Mouse (Mus musculus) midbrain, embryonic 13.5 days (tissue): ENCODE measurements around the gene Foxa3. TPM values are rescaled to one million over a fixed set of nuclear protein-coding genes. Genes with fewer than 3 reads are reported as not detected.

Experiments used
- ATAC-seq: fragments of 200-750 bp; cut with Nextera tagmentation; 2 replicates; pipeline ENCODE4 v1.8.0; 2017; ENCODE audit warnings: mild to moderate bottlenecking, moderate TSS enrichment, moderate library complexity
- H3K27ac ChIP-seq: fragments of 300-500 bp; sonication (generic); 2 replicates; pipeline ENCODE4 v1.5.1; 2015; ENCODE audit warnings: inconsistent platforms, mild to moderate bottlenecking, moderate library complexity
- H3K27me3 ChIP-seq: fragments of 300-500 bp; sonication (generic); 2 replicates; pipeline ENCODE4 v1.6.1; 2015; ENCODE audit warnings: mild to moderate bottlenecking, inconsistent platforms
- H3K36me3 ChIP-seq: fragments of 300-500 bp; sonication (generic); 2 replicates; pipeline ENCODE4 v1.6.1; 2015; ENCODE audit warnings: mild to moderate bottlenecking, inconsistent platforms
- H3K4me1 ChIP-seq: fragments of 300-500 bp; sonication (generic); replicated peaks from 2 replicates; pipeline ENCODE4 v1.6.1; 2015; ENCODE audit warnings: inconsistent platforms
- H3K4me2 ChIP-seq: fragments of 300-500 bp; sonication (generic); replicated peaks from 2 replicates; pipeline ENCODE4 v1.6.1; 2015; ENCODE audit warnings: moderate library complexity, mild to moderate bottlenecking, inconsistent platforms
- H3K4me3 ChIP-seq: fragments of 300-500 bp; sonication (generic); replicated peaks from 2 replicates; pipeline ENCODE4 v1.5.1; 2015; ENCODE audit warnings: mild to moderate bottlenecking, inconsistent platforms
- H3K9ac ChIP-seq: fragments of 300-500 bp; sonication (generic); replicated peaks from 2 replicates; pipeline ENCODE4 v1.6.1; 2015; ENCODE audit warnings: mild to moderate bottlenecking, inconsistent platforms
- H3K9me3 ChIP-seq: fragments of 300-500 bp; sonication (generic); 2 replicates; pipeline ENCODE4 v1.6.1; 2016; ENCODE audit warnings: mild to moderate bottlenecking, inconsistent platforms
- WGBS: fragments of 180-500 bp; shearing (Covaris S2); methylation state at CpG from one replicate; pipeline ENCODE4 v1.1.7; 2015; 5-methylcytosine and 5-hydroxymethylcytosine counted together
- polyA plus RNA-seq: library from polyadenylated mRNA; unstranded; fragments of >200 nt; fragmentation: Nextera tagmentation; extraction: Ambion mirVana; gene quantifications from 2 replicates; pipeline ENCODE4 v1.2.1, GENCODE M21; 2015

The Foxa3 gene
- polyA plus RNA-seq, 1 experiment from 2014 or later, result not detected

DNA sequence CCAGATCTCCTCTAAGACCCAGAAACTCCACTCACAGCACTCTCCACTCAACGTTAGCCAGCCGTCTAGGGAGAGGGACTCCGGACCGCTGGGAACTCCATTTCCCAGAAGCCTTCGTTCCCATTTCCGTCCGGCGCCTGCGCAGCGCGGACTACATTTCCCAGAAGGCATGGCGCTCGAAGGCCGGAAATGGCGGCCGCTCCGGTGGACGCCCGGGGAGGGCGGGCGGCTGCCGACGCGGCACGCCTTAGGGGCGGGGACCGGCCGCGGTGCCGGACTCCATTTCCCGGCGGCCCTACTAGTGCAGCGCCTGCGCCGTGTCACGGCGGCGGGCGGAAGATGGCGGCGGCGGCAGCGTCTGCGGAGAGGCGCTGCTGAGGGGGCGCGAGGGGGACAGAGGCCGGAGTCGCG is 763 bp upstream of the Foxa3 start, which contains the start of gene Sympk:
Sympk (plus strand) TSS at position 282 of the 411 bp plus-strand sequence.
- ATAC-seq, result peak; percentile 97
- Histone ChIP-seq H3K27ac (peak within 1 kb of the TSS; percentile 56), H3K9me3 (no peaks in the 10 kb centered on the region), H3K9ac (peak within 1 kb of the TSS; percentile 92), H3K27me3 (peaks cover 40% of the 10 kb centered on the region), H3K4me1 (peaks cover 22% of the 10 kb centered on the region), H3K4me3 (peak within 1 kb of the TSS; percentile 95), H3K4me2 (peak within 1 kb of the TSS; percentile 93), H3K36me3 (peaks cover 6% of the 10 kb centered on the region)
- WGBS, result 0% methylated on average over 40 of the region's 50 CpGs

DNA sequence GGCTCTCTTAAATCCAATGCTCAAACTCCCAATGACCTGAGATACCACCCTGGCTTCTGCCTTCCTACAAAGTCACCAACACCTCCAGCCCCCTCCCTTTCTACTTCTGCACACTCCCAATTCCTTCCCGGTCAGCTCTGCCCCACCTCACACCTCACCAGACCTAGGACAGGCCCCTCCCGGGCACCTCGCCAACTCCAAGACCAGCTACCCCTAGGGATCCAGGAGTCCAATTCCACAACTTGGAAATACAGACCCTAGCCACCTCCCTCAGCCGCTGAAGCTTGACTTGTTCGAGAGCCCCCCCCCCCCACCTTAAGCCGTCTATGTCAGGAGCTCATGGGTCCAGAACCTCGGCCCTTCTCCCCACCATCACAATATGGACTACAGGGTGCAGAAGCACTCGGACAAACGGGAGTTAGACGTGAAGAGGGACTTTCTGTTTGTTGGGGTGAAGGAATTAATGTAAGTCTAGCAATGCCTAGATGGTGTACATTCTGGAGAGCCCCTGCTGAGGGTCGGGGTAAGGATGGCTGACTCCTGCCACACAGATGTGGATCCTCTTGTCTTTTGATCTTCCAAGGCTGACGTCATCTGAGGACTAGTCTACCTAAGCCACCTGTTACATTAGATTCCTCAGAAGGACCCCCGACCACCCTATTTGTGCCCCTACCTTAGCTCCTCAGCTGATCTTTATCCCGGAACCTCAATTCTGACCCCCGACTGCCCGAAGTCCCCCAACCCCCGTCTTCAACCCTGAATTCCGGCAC is 964 bp downstream of the Foxa3 start:
- no peak overlapping the region for H3K4me2 ChIP-seq
- H3K36me3 ChIP-seq, result no peaks in the 10 kb centered on the region
- no peak overlapping the region for H3K9ac ChIP-seq
- H3K4me3 ChIP-seq, result no peak overlapping the region
- no peak overlapping the region for H3K27ac ChIP-seq
- ATAC-seq, result no peak
- 65% methylated on average over 18 of the region's 18 CpGs for WGBS
- peaks cover 40% of the 10 kb centered on the region for H3K27me3 ChIP-seq
- H3K9me3 ChIP-seq, result no peaks in the 10 kb centered on the region
- H3K4me1 ChIP-seq, result peaks cover 19% of the 10 kb centered on the region

DNA sequence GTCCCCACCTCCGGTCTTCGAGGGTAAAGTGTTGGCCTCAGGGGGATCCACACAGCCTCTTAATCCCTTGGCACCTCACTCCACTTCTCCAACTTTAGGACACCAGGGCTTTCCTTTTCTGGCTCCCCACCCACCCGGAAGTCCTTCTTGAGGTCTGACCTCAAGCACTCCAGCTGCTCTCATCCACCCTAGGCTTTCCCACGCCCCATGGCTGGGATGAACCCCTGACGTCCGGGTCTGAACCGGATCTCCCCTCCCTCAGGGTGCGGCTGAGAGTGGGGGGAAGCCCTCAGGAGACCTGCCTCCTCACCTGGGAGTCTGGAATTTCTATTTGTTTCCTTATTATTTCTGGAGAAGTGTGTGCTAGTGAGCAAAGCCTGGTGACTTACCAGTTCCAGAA is 2.3 kb downstream of the Foxa3 start:
- peaks cover 14% of the 10 kb centered on the region for H3K4me1 ChIP-seq
- H3K36me3 ChIP-seq, result no peaks in the 10 kb centered on the region
- peaks cover 40% of the 10 kb centered on the region for H3K27me3 ChIP-seq
- no peak for ATAC-seq
- H3K4me2 ChIP-seq, result no peak overlapping the region
- H3K4me3 ChIP-seq, result no peak overlapping the region
- 28% methylated on average over 8 of the region's 8 CpGs for WGBS
- H3K9me3 ChIP-seq, result no peaks in the 10 kb centered on the region
- no peak overlapping the region for H3K9ac ChIP-seq
- H3K27ac ChIP-seq, result no peak overlapping the region

DNA sequence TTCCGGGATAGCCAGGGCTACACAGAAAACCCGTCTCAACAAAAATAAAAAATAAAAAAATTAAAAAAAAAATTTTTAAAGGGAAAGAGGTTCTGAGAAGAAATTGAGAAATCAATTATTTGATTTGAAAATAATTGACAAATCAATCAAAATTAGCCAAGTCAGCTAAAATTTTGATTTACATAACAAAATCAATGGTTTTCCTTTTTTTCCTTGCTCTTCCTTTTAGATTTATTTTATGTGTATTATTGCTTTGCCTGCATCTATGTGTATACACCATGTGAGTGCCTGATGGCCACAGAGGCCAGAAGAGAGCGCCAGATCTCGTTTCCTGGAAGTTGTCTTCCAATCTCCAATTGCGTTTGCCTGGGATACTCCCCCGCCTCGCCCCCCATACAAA is 5.4 kb downstream of the Foxa3 start:
- no peak overlapping the region for H3K27ac ChIP-seq
- no peak overlapping the region for H3K4me3 ChIP-seq
- no peaks in the 10 kb centered on the region for H3K9me3 ChIP-seq
- H3K27me3 ChIP-seq, result peaks cover 30% of the 10 kb centered on the region
- no peak for ATAC-seq
- H3K36me3 ChIP-seq, result no peaks in the 10 kb centered on the region
- no peak overlapping the region for H3K4me2 ChIP-seq
- no peaks in the 10 kb centered on the region for H3K4me1 ChIP-seq
- no peak overlapping the region for H3K9ac ChIP-seq
- 92% methylated on average over 7 of the region's 7 CpGs for WGBS

DNA sequence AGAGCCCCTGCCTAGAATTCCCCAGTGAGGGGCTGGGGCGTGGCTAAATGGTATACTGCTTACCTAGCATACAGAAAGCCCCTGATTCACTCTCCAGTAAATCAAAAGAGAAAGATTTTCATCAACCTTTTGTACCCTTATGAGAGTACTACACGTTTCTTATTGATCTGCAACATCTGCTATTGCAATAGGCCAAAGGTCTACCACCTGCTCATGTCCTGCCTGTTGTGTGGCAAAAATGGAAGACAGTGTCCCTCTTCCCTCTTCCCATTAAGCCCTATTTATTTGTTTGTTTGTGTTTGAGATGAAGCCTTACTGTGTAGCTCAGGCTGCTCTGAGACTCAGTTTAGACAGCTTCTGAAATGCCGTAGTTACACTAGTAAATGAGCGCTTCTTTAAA is 7.3 kb downstream of the Foxa3 start:
- H3K27me3 ChIP-seq, result peaks cover 12% of the 10 kb centered on the region
- H3K4me2 ChIP-seq, result no peak overlapping the region
- no peaks in the 10 kb centered on the region for H3K9me3 ChIP-seq
- H3K9ac ChIP-seq, result no peak overlapping the region
- H3K4me3 ChIP-seq, result no peak overlapping the region
- 89% methylated on average over 4 of the region's 4 CpGs for WGBS
- no peak overlapping the region for H3K27ac ChIP-seq
- ATAC-seq, result no peak
- H3K4me1 ChIP-seq, result peaks cover 11% of the 10 kb centered on the region
- no peaks in the 10 kb centered on the region for H3K36me3 ChIP-seq

DNA sequence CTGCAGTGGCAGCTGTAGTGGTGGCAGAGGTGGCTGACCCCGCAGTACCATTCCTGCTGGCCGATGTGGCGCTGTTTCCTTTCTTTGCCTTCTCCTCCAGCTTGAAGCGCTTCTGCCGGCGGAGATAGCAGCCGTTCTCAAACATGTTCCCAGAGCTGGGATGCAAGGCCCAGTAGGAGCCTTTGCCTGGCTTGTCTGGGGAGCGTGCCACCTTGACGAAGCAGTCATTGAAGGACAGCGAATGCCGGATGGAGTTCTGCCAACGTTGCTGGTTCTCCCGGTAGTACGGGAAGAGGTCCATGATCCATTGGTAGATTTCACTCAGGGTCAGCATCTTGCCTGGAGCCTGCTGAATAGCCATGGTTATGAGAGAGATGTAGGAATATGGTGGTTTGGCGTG is 8.9 kb downstream of the Foxa3 start:
- Histone ChIP-seq H3K4me1 (peaks cover 11% of the 10 kb centered on the region), H3K27ac (no peak overlapping the region), H3K36me3 (no peaks in the 10 kb centered on the region), H3K27me3 (no peaks in the 10 kb centered on the region), H3K4me3 (no peak overlapping the region), H3K9ac (no peak overlapping the region), H3K9me3 (no peaks in the 10 kb centered on the region), H3K4me2 (no peak overlapping the region)
- no peak for ATAC-seq
- 60% methylated on average over 15 of the region's 15 CpGs for WGBS

DNA sequence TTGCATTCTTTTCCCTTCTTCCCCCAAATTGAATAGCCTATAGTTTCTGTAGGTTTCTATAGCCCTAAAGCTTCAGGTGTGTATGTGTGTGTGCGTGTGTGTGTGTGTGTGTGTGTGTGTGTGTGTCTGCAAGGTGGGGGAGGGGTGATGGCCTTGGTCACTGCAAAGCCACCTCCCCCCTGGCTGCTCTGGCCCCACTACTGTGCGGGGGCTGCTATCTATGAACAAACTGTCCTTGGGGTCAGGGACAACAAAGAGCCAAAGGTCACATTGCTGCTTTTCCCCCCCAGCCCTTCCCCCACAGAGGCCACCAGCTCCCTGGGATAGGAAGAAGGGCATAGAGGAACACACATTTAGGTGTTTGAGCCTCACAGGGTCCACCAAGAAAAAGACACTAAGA is 10.5 kb downstream of the Foxa3 start:
- no peak for ATAC-seq
- H3K4me1 ChIP-seq, result peaks cover 13% of the 10 kb centered on the region
- H3K9ac ChIP-seq, result no peak overlapping the region
- no peak overlapping the region for H3K4me2 ChIP-seq
- H3K27me3 ChIP-seq, result no peaks in the 10 kb centered on the region
- no peaks in the 10 kb centered on the region for H3K9me3 ChIP-seq
- 55% methylated on average over 2 of the region's 2 CpGs for WGBS
- H3K4me3 ChIP-seq, result no peak overlapping the region
- no peak overlapping the region for H3K27ac ChIP-seq
- no peaks in the 10 kb centered on the region for H3K36me3 ChIP-seq

DNA sequence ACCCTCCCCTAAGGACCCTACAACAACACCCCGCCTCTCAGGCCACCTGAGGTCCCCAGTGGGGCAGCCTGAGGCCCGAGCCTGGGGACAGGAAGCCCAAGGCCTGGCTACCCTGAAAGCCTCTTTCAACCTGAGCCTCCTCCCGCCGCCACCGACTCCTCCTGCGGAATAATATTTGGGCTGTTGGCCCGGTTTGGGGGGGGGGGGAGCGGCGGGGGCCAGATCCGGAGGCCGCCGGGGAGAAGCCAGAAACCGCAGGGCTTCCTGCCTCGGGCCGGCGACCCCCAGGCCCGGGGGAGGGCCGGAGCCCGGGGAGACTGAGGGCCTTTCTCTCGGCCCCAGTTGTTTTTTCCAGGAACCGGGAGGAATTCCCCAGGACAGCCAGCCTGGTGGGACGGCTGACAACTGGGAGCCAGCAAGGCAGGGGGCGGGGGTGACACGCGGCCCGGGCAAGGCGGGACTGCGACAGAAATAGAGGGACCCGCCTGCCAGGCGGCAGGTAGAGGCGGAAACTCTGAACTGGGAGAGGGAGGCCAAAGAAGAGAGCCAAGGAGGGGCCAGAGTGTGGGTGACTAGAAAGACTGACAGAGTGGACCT is 11.2 kb downstream of the Foxa3 start:
- Histone ChIP-seq H3K9me3 (no peaks in the 10 kb centered on the region), H3K36me3 (peaks cover 3% of the 10 kb centered on the region), H3K4me2 (peak overlapping the region; percentile 52), H3K27me3 (no peaks in the 10 kb centered on the region), H3K27ac (no peak overlapping the region), H3K4me1 (peaks cover 20% of the 10 kb centered on the region), H3K9ac (peak overlapping the region; percentile 58), H3K4me3 (peak overlapping the region; percentile 28)
- ATAC-seq, result 0 out of 2 replicates have a peak, but pooled peaks have one; percentile 19
- 4% methylated on average over 27 of the region's 31 CpGs for WGBS

DNA sequence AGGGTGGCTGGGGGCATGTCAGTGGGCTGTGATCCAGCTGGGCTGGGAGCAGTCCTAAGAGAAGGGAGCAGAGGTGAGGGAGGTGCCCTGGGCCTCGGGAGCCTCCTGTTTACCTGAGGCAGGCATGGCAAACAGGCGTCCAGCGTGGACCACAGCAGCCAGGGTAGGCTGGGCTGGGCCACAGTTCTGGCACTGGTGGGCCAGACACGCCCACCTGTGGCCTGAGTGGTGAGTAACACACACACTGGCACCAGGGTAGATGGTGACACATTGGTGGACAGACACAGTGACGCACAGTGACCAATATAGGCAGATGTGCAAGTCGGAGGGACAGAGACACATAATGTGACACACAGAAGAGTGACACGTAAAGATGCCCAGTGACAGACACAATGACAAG is 12.8 kb downstream of the Foxa3 start:
- H3K4me3 ChIP-seq, result no peak overlapping the region
- H3K27ac ChIP-seq, result no peak overlapping the region
- no peak overlapping the region for H3K9ac ChIP-seq
- 81% methylated on average over 7 of the region's 7 CpGs for WGBS
- ATAC-seq, result no peak
- H3K27me3 ChIP-seq, result no peaks in the 10 kb centered on the region
- no peak overlapping the region for H3K4me2 ChIP-seq
- H3K36me3 ChIP-seq, result peaks cover 15% of the 10 kb centered on the region
- H3K4me1 ChIP-seq, result peaks cover 34% of the 10 kb centered on the region
- no peaks in the 10 kb centered on the region for H3K9me3 ChIP-seq

DNA sequence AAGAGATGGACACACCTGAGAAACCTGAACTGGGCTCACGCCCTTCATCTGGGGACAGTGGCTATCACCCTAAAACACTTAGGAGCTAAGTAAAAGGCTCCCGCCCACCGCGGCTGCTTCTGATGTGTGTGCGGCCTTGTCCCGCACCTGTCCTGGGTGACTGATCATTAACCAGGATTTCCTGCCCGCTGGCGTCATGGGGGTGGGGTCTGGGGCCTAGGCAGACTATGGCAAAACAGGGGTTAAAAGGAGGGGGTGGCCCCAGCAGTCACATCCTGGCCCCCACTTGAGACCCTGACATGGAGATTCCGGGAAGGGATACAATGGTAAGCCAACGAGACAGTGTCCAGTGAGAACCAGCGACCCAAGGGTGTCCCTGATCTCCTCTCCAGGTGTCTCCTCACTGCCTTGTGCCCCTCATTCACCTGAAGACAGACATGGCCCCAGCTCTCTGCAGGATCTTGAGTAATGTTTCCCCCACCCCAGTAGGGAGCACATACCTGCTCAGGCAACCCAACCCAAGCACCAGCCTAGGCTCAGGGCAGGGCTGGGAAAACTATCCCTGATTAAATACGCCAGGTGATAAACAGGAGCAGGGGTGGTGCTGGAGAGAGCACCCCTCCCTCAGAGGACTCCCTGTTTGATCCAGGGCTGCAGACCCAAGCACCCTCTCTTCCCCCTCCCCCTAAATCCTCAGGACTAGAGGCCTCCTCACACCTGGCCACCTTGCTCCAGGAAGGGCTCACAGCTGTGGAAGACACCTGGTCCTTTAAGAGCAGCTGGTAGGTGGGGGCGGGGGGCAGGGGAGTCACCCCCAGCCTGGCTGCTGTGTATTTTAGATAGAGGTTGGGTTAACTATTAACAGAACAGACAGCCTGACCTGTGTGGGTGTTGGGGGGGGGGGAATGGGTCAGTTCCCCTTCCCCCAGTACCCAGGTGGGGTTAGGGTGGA is 16.0 kb downstream of the Foxa3 start:
- Histone ChIP-seq H3K9ac (no peak overlapping the region), H3K27me3 (no peaks in the 10 kb centered on the region), H3K4me3 (no peak overlapping the region), H3K4me2 (0 out of 2 replicates have a peak overlapping the region, but pooled peaks have one; percentile 100), H3K27ac (no peak overlapping the region), H3K4me1 (peaks cover 51% of the 10 kb centered on the region), H3K36me3 (peaks cover 21% of the 10 kb centered on the region), H3K9me3 (no peaks in the 10 kb centered on the region)
- whole genome bisulfite sequencing, result 80% methylated on average over 13 of the region's 13 CpGs
- ATAC-seq, result no peak

DNA sequence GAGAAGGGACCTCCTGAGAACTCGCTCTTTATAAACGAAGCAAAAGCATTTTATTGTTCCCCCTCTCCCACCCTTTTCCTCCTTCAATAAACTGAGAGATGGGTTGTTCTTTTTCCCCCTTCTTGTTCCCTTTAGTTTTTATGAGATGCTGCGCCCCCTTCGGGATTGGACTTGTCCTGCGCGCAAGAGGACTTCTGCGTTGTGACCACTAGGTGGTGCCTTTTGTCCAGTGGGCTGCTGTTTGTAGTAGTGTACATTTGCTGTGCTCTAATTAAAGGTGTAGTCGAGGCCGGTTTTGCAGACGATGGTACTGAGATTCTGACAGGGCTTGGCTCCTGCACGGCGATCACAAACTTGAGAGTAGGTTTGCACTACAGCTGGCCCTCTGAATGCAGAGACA is 16.9 kb downstream of the Foxa3 start:
- 6% methylated on average over 12 of the region's 12 CpGs for WGBS
- Histone ChIP-seq H3K27me3 (no peaks in the 10 kb centered on the region), H3K9me3 (no peaks in the 10 kb centered on the region), H3K27ac (no peak overlapping the region), H3K4me3 (peak overlapping the region; percentile 94; the same call in 1 of the 2 replicates), H3K4me2 (peak overlapping the region; percentile 100), H3K4me1 (peaks cover 46% of the 10 kb centered on the region), H3K36me3 (peaks cover 21% of the 10 kb centered on the region), H3K9ac (no peak overlapping the region)
- ATAC-seq, result no peak
